Mouse (Mus musculus) adrenal gland, postnatal 36 days (tissue): ENCODE measurements around the gene 1700003E16Rik. TPM values are rescaled to one million over a fixed set of nuclear protein-coding genes. Genes with fewer than 3 reads are reported as not detected.
A peak's percentile ranks its signal among the peaks of the same experiment; 100 is the strongest.

Source experiments
- DNase-seq, 2 experiments: peaks; one replicate each; pipeline ENCODE4 v3.0.0; 2021; ENCODE audit warnings: mixed read lengths in 1 of 2
- long read RNA-seq, 2 experiments: library from polyadenylated mRNA; stranded (forward); transcript quantifications; one replicate each; pipeline ENCODE4 v2.0.0; 2021; ENCODE audit warnings: borderline sequencing depth in 2 of 2
- total RNA-seq, 2 experiments: library from RNA; stranded (reverse); gene quantifications; 2 replicates each; pipeline ENCODE4 v1.2.3; 2021

The 1700003E16Rik gene
- total RNA-seq, result under 1 TPM; 0.43 to 0.66 TPM
- long read RNA-seq, experiment 1, result 0 reads
- long read RNA-seq, experiment 2, partial matches to known transcripts, result 0 of 1 reads
- long read RNA-seq, experiment 2, other reads (novel, unspliced or antisense), result 1 of 1 reads

DNA sequence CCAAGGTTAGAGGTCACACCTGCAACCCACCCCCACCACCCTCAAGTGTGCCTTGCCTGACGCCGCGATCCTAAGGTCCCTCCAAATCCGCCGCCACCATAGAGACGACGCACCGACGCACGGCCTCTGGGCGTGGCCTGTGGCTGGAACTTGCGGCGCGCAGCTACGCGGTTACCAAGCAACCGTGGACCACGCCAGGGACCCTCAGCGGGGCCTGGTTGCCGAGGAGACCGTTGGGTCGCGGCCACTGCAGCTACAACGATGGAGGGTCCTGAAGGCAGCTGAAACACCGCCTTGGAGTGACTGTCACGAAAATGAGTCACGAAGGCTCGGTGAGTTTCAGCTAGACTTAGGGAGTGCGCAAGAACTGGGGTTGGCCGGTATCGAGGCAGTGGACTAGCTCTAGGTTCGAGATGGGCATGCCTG lies at the start of gene 1700003E16Rik, which contains the start of gene Wdr54:
Gene 1700003E16Rik, plus strand, starts transcription at position 146 of the 426 bp plus-strand sequence.
Gene Wdr54, minus strand, starts transcription at position 139 of the 426 bp plus-strand sequence.
- peak; percentile 75 to 79 for DNase-seq

DNA sequence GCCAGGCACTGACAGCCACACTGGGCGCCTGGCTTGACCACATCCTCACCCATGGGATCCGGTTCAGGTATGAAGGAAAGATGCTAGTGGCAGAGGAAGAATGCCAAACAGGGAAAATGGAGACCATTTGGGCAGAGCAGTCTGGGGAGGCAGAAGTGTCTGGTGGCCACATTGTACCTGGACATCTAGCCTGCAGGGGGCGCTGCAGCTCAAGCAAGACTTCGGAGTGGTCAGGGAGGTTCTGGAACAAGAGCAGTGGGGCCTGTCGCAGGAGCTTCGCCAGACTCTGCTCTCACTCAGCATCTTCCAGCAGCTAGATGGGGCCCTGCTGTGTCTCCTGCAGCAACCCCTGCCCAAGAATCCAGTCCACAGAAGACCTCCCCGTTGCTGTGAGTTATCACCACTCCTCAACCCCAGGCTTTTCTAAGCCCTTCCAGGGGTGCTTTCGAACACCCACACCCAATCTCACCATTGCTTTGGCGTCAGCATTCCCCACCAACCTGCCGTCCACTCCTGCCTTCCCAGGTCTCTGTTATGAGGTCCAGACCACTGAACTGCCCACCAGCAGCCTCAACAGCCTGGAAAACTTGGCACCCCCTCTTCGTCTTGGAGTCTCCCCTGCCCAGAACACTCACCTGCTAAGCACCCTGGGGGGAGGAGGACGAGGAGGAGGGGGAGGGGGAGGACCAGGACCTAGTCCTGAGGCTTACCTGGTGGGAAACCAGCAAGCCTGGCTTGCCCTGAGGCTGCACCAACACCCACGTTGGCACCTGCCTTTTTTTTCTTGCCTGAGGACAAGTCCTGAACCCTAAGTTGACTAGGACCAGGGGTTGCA lies 48.4 kb upstream of the 1700003E16Rik start:
- DNase-seq, result peak; percentile 87 to 89

DNA sequence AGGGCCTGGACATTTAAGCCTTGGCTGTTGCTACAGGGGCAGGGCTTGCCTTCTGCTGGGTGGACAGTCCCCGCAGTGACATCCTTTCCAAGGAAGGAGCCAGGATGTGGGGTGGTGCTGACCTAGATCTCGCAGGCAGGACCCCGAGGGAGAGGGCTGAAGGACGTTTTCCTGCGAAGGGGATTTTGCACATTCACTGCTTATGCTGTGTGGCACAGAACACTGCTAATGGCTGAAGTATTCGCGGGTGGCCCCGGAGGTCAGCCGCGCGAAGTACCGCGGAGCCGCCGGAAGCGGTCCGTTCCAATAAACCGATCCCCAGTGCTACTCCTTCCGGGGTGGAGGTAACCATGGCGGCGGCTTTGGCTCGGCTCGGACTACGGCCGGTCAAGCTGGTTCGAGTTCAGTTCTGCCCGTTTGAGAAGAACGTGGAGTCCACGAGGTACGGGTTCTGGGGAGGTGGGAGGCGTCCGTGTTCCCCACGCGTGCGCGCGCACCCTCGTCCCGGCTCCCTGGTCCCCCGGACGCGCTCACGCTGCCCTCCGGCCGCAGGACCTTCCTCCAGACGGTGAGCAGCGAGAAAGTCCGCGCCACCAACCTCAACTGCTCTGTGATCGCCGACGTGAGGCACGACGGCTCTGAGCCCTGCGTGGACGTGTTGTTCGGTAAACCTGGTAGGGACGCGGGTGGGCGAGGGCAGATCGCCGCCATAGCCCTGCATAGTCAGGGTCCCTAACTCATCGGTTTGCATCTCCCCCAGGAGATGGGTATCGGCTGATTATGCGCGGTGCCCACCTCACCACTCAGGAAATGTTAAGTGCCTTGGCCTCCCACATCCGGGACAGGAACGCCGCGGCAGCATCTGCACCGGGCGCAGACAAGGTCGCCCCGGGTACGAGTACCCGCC lies 47.2 kb upstream of the 1700003E16Rik start, which contains the start of gene Mrpl53:
Gene Mrpl53, plus strand, starts transcription at position 279 of the 907 bp plus-strand sequence.
- DNase-seq, result peak; percentile 88 to 90

DNA sequence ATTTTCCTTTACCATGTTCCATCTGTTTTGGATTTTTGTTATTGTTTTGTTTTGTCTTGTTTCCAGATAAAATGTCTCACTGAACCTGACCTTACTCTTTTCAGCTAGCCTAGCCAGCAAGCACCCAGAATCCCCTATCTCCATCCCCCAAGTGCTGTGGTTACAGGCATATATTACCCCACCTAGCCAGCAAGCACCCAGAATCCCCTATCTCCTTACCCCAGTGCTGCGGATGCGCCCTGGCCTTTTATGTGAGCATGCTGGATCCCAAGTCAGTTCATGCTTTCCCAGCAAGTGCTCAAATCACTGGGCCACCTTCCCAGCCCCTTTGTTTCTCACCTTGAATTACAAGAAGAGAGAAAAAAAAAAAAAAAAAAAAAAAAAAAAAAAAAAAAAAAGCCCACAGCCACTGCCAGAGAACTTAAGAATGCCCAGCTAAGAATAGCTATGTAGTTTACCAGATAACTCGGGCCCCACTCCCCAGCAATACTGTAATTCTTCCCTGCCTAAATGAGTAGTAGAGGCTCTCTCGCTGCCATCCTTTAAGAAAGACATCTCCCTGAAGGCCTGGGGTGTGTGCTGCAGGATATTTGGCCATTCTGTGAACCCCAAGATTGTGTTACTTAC lies 44.6 kb upstream of the 1700003E16Rik start:
- DNase-seq, result no peak

DNA sequence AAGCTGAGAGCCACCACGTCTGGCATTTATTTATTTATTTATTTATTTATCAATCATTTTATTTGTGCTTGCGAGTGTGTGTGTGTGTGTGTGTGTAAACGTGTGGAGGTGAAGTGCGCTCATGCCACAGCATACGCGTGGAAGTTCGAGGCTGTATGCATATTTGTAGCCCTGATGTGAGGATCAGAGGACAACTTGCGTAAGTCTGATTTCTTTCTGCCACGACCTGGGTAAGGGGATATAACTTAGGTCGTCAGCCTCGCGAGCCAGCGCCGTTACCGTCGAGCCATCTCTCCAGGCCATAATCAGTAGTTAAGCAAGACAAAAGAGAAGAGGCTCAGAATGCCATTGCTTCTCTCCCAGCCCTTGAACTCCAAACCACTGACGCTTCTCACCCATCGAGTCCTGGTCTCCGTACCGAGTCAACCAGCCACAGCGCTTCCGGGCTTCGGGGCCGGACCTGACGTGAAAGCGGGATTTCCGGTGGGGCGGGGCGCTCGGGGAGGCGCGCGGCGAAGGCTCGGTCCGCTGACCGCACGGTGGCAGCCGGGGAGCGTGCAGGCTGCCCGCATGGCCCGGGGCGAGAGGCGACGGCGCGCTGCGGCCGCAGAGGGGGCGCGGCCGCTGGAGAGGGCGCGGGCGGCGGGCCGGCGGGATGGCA lies 41.1 kb upstream of the 1700003E16Rik start, which contains the start of gene Mogs:
Gene Mogs, plus strand, starts transcription at position 486 of the 661 bp plus-strand sequence.
- DNase-seq, result peak; percentile 98 to 99

DNA sequence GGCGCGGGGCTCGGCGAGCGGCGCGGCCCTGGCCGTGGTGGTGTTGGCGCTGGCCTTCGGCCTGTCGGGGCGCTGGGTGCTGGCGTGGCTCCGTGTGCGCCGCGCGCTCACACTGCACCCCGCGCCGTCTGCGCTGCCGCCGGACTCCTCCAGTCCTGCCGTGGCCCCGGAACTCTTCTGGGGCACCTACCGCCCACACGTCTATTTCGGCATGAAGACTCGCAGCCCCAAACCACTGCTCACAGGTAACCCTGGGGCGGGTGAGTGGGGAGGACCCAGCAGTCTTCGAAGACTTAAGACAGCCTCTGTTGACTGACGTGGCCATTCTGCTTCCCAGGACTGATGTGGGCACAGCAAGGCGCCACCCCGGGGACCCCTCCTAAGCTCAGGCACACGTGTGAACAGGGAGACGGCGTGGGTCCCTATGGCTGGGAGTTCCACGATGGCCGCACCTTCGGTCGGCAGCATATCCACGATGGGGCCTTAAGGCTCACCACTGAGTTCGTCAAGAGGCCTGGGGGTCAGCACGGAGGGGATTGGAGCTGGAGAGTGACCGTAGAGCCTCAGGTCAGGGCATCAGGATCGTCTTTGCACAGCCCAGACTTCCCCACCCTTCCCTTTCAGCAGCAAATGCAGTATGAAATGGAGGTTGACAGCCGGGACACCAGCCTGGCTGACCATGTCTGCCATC lies 40.4 kb upstream of the 1700003E16Rik start:
- peak in 1 of 2 experiments; percentile 23 for DNase-seq

DNA sequence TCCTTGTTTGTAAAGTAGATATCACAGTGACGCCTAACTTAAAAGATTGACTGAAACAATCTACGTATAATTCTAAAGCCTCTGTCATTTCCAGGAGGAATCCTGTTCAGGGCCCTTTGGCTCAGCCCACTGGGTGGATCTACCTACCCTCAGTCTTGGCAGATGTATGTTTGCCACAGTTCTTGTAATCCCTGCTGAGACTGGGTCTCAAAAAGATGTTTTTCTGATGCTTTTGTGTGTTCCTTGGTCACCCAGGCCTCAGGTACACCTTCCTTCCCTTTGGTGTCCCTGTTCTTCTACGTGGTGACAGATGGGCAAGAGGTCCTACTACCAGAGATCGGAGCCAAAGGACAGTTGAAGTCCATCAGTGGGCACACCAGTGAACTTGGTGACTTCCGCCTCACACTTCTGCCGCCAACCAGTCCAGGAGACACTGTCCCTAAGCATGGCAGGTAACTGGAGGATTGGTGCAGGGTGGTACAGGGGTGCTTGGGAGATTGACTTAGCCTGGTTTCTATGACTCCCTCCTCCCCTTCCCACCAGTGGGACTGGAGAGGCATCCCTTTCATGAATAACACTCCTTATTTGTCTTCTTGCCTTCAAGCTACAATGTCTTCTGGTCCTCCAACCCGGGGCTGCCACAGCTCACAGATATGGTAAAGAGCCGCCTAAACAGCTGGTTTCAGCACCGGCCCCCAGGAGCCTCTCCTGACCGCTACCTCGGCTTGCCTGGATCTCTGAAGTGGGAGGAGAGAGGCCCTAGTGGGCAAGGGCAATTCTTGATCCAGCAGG lies 39.6 kb upstream of the 1700003E16Rik start:
- DNase-seq, result no peak

DNA sequence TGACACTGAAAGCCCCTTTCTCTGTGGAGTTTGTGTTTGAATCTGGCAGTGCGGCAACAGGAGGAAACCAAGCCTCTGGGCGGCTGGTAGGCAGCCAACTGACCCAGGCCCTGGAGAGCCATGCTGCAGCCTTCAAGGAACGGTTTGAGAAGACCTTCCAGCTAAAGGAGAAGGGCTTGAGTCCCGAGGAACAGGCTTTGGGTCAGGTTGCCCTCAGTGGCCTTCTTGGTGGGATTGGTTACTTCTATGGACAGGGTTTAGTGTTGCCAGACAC lies 39.1 kb upstream of the 1700003E16Rik start:
- DNase-seq, result no peak

DNA sequence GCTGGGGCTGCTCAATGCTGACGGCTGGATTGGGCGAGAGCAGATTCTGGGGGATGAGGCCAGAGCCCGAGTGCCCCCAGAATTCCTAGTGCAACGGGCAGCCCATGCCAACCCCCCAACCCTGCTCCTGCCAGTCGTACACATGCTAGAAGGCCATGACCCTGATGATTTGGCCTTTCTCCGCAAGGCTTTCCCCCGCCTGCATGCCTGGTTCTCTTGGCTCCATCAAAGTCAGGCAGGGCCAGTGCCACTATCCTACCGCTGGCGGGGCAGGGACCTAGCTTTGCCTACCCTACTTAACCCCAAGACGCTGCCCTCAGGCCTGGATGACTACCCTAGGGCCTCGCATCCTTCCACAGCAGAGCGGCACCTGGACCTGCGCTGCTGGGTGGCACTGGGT lies 38.6 kb upstream of the 1700003E16Rik start:
- peak in 1 of 2 experiments; percentile 63 for DNase-seq

DNA sequence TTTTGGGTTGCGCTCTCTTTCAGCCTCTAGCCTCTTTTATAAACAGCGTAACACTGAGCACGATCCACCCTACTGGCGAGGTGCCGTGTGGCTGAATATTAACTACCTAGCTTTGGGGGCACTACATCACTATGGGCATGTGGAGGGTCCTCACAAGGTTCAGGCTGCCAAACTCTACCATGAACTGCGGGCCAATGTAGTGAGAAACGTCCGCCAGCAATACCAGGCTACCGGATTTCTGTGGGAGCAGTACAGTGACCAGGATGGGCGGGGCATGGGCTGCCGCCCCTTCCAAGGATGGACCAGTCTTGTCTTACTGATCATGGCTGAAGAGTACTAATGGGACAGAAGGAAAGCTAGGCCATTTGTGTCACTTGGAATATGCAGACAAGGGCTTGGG lies 37.8 kb upstream of the 1700003E16Rik start:
- no peak for DNase-seq

DNA sequence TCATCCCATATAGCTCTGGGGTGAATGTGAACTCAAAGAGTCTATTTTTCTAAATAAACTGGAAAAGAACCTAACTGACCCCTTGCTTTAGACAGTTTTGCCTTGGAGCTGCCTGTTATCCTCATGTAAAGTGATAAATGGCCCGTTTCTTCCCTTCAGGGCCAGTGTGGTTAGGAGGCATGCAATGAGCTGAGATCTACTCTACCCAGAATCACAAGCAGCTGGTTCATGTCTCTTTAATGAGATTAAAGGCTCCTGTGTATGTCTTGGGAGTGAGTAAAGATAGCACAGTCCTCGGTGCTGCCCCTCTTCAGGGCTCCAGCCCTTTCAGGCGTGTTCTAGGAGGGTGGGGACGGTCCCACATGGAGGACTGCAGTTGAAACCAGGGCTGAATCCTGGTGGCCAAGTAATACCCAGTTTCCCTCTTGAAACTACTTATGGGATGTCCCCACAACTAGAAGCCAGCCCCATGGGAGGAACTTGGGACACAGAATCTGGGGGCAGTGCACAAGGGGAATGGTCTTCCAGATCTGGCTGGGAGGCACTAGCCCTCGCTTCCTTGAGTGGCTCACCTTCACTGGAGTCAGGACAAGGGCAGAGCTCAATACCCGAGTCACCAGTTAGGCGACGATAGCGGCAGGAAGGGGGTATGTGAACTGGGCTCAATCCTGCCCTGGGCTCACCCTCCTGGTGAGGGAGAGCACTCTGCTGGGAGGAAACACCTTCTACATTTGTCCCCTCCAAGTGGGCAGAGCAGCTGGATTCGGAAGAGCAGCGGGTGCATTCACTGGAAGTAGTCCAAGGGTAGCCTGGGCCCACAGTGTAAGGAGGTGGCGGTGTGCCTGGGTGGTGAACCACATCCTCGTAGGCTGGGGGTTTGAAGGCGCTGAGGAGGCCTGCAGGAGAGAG lies 37.1 kb upstream of the 1700003E16Rik start:
- peak in 1 of 2 experiments; percentile 17 for DNase-seq

DNA sequence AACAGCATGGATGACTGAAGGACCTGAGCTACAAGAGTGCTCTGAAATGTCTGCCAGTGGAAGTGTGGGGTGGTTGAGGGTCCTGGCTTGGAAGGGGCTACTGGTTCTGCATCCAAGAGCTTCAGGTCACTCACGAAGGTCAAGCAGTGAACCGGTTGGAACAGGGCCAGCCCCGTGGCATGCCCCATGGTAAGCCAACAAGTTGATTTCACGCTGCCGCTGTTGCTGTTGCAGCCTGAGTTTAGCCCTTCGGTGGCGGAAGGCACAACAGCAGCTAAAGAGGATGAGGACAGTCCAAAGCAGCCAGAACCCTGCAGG lies 36.5 kb upstream of the 1700003E16Rik start:
- peak in 1 of 2 experiments; percentile 62 for DNase-seq

DNA sequence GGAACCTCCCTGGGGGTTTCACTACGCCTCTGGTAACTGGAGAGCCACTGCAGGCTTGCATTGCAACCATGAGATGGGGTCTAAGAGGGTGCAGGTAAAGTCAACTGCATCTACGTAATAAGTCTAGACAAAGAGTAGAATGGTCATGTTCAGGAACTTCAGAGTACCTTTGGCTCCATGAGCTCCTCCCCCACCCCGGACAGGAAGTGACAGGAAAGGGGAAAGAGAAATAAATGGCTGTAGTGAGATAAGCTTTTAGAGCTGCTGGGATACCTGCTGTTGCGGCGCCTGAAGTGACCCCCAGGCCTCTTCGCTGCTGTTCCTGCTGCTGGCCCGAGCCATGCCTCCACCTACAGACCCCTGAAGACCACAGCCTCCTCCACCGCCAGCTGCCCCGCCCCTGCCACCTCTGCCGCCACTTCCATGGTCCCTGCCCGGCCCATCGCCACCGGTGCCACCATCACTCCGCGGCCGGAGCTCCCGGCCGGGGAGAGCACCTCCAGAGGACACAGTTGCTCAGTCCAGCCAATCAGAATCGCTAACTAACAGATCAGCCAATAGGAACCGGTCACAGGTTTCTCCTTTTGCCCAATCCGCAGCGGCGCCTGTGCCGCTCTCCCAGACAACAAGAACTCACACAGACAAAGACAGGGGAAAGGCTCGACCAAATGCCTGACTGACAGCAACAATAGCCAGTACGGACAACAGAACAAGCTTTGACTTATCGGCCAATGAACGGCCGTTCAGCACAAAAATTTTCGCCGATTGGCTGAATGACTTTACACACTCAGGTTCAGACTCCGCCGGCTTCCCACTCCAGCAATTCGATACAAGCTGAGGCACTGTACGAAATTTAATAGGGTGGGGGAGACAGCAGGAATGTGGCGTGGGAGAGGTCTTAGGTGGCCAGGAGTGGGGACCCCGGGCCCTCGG lies 35.0 kb upstream of the 1700003E16Rik start, which contains the start of gene Wbp1:
Gene Wbp1, minus strand, starts transcription at position 630 of the 933 bp plus-strand sequence.
- peak; percentile 94 for DNase-seq

DNA sequence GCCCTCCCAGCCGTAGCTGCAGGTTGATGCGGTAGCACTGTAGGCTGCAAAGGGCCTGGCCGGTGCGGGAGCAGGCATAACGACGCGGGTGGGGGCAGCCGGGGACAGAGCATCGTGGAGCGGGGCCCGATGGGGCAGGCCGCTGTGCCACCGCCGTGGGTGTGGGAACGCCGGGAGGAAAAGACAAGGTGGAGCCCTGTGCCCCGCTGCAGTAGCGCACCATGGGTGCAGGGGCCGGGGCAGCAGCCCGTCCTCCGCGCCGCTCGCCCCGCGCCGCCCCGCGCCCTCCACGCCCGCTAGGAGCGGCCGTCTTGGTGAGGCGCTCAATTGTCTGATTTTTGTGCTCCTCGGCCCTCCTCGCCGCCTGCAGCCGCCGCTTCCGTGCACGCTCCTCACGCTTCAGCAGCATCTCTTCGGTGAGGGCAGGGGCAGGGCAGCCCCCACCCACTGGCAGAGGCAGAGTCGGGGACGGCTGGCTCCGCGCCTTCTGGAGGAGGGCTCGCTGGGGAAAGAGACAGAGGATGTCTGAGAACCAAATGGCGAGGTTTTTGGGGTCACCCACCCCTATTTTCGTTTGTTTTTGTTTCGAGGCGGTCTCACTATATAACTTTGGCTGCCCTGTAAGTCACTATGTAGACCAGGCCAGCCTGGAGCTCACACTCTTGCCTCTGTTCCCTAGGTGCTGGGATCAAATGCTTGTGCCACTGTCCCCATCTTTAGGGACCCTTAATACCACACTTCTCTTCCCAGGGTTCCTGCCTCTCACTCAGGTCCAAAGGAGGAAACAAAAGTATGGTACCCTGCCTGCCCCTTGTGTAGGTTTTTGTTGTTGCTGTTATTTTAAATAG lies 34.1 kb upstream of the 1700003E16Rik start:
- peak in 1 of 2 experiments; percentile 12 for DNase-seq

DNA sequence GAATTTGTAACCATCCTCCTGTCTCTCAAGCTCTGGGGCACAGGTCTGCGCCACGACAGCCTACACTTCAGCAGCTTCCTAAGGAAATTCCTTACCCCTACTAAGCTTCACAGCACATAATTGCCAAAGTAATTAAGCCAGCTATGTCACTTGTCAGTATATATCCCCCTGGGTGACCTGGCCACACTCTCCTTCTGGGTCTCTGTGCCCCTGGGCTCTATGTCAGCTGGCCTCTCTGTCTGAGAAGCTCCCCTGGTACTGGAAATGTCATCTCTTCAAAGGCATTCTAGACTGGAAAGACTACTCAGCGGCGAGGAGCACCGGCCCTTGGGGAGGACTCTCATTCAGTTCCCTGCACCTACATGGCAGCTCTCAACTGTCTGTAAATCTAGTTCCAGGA lies 33.2 kb upstream of the 1700003E16Rik start:
- no peak for DNase-seq

DNA sequence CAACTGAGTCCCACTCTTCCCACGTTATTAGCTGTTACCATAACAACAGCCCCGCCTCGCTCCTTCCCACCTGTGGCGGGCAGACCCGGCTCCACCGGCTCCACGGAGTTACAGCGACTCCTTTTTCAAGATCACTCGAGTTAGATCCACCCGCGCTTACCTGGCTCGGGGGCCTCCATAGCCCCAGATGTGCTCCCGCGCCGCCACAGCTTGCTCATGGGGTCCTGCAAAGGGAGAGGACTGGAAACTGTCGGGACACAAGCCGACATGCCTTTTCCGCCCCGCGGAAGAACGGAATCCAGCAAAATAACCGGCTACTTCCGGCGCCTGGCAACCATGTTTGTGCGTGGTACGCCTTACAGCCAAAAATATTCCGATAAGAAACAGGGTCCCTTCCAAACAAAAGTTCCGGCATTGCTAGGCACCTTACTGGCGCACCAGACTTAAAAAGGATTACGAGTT lies 31.3 kb upstream of the 1700003E16Rik start:
- DNase-seq, result peak; percentile 93

DNA sequence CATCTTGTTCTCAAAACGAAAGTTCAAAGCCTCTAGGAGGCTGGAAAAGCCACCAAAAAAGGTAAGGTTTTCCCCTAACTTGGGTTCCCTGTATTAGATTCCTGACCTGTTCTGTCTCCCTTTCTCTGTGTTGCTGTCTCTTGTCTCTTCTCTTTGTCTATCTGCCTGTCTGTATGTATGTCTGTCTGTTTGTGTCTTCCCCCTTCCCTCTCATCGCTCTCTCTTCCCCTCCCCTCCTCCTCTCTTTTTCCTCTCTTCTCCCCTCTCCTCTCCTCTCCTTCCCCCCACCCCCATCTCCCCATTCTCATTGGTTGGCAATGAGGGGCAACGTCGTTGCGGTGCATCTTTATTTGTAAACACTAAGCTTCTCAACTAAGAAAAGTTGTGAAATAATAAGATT lies 30.9 kb upstream of the 1700003E16Rik start, which contains the start of gene Ino80b:
Gene Ino80b, minus strand, starts transcription at position 101 of the 400 bp plus-strand sequence.
- DNase-seq, result no peak
